Mouse (Mus musculus) CD4-positive, CD25-positive, alpha-beta regulatory T cell, adult 9 weeks (primary cell): ENCODE data around the gene Gstp2. TPM values are rescaled to one million over a fixed set of nuclear protein-coding genes. Genes with fewer than 3 reads are reported as not detected.

Experiments
- polyA plus RNA-seq: library from polyadenylated mRNA; unstranded; fragments of 100-300 nt; shearing (Covaris generic); gene quantifications from one replicate; pipeline ENCODE4 v1.2.1, GENCODE M21; 2017

The Gstp2 gene
- polyA plus RNA-seq = 3.2 TPM

GRCm38 (mm10) chr19:4045966-4046865 is at the start of gene Gstp2:
Gene Gstp2, minus strand, starts transcription at chr19:4046023.

DNA sequence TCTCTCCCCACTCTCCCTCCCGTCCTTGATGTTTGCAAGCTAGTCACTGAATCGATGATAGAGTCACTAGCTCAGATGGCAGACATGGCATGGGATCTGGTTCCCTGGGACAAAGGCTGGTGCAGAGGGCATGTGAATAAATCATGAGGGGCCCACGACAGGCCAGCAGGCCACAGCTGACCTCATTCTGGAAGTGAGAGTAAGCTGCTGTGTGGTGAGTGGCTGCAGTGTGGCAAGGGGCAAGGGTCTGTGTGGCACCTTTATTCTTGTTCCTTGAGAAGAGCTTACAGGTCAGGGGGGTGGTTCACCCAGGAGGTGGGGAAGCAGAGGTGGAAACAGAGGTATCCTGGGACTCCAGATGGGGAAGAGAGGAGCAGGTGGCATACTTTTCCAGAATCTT is 35.6 kb upstream of the Gstp2 start, which contains the start of gene Cabp2:
TSS of gene Cabp2 (plus strand) at position 185 of the 400 bp plus-strand sequence.

DNA sequence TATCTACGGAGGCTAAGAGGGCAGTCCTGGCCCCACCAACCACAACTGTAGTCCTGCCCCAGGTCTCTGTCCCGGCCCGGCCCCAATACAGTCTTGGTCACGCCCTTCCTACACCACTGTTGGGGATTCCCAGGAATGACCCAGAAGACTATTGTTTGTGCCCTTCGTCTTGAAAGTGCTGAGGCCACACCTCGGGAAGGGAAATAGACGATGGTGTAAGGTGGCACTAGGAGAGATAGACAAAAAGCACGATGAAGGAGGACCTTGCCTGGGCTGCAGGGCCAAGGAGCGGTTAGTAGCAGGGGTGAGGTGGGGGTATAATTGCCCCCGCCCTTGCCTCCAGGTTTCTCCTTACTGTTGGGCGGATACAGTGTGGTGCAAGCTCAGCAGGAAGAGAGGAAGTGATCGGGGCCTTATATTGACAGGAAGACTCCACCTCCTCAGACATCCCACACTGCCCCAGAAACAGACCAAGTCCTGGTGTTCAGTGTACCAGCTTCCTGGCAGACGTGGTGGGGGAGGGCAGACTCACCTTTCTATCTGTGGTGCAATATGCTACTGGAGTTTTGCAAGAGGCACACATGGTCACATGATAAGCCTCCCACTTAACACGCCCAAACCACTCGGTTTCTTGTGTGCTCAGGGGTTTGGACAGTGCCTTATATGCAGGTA is 13.4 kb upstream of the Gstp2 start, which contains the start of gene Gstp3:
TSS of gene Gstp3 (minus strand) at position 501 of the 672 bp plus-strand sequence.

GRCm38 (mm10) chr19:4037788-4038232 is 8.0 kb downstream of the Gstp2 start, which contains the start of gene Gstp1:
Gene Gstp1, minus strand, starts transcription at chr19:4037985.

GRCm38 (mm10) chr19:4012432-4013022 is 33.3 kb downstream of the Gstp2 start, which contains the start of gene Ndufv1:
Gene Ndufv1, minus strand, starts transcription at chr19:4012806.

GRCm38 (mm10) chr19:4003112-4003511 is 42.7 kb downstream of the Gstp2 start, which contains the start of gene Doc2g:
Gene Doc2g, plus strand, starts transcription at chr19:4003313.

GRCm38 (mm10) chr19:4000119-4000900 is 45.5 kb downstream of the Gstp2 start, which contains the start of the genes Nudt8 and Gm49405:
Gene Nudt8, plus strand, starts transcription at chr19:4000580.
Gene Gm49405, plus strand, starts transcription at chr19:4000626.

DNA sequence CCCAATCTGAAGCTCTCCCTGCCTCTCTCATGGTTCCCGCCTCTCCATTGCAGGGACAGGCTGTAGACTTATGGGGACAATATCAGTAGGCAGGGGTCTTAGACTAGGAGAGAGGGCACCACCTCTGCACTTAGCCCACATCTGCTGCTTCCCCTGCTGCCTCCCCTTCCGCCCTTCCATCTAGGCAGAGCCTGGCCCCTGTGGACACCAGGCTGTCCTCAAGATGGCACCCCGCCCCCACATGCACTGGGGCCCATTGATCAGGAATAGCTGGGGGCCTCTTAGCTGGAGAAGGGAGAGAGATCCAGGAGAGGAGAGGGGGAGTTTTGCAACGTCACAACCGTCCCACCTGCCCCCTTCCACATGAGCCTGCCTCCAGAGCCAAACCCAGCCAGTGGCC is 53.4 kb downstream of the Gstp2 start, which contains the start of gene Tbx10:
TSS of gene Tbx10 (plus strand) at position 337 of the 400 bp plus-strand sequence.

Other genes starting within 250 kb of the Gstp2 start
- 2.1 TPM for gene Chka, start 194.2 kb downstream of the Gstp2 start, polyA plus RNA-seq
- 63.1 TPM for gene Tcirg1, start 138.9 kb downstream of the Gstp2 start, polyA plus RNA-seq
- gene Ndufs8, start 133.2 kb downstream of the Gstp2 start, polyA plus RNA-seq = 259 TPM
- gene Aldh3b1, start 116.2 kb downstream of the Gstp2 start, polyA plus RNA-seq = 0.29 TPM
- 47.5 TPM for gene Unc93b1, start 110.8 kb downstream of the Gstp2 start, polyA plus RNA-seq
- gene Aldh3b3, start 87.4 kb downstream of the Gstp2 start, polyA plus RNA-seq = not detected
- not detected for gene Aldh3b2, start 73.7 kb downstream of the Gstp2 start, polyA plus RNA-seq
- 0.71 TPM for gene Acy3, start 59.5 kb downstream of the Gstp2 start, polyA plus RNA-seq
- gene Tbx10, start 53.3 kb downstream of the Gstp2 start, polyA plus RNA-seq = not detected
- 9.1 TPM for gene Nudt8, start 45.4 kb downstream of the Gstp2 start, polyA plus RNA-seq
- 1.4 TPM for gene Gm49405, start 45.4 kb downstream of the Gstp2 start, polyA plus RNA-seq
- 2.1 TPM for gene Doc2g, start 42.7 kb downstream of the Gstp2 start, polyA plus RNA-seq
- gene Ndufv1, start 33.2 kb downstream of the Gstp2 start, polyA plus RNA-seq = 169 TPM
- gene Gstp1, start 8.0 kb downstream of the Gstp2 start, polyA plus RNA-seq = 708 TPM
- 149 TPM for gene Gstp3, start 13.5 kb upstream of the Gstp2 start, polyA plus RNA-seq
- not detected for gene Cabp2, start 35.6 kb upstream of the Gstp2 start, polyA plus RNA-seq
- 1,029 TPM for gene Cdk2ap2, start 51.2 kb upstream of the Gstp2 start, polyA plus RNA-seq
- gene Pitpnm1, start 54.0 kb upstream of the Gstp2 start, polyA plus RNA-seq = 346 TPM
- 228 TPM for gene Aip, start 79.8 kb upstream of the Gstp2 start, polyA plus RNA-seq
- gene Gpr152, start 93.8 kb upstream of the Gstp2 start, polyA plus RNA-seq = not detected
- 0.38 TPM for gene Cabp4, start 98.0 kb upstream of the Gstp2 start, polyA plus RNA-seq
- gene Coro1b, start 102.6 kb upstream of the Gstp2 start, polyA plus RNA-seq = 424 TPM
- 1,706 TPM for gene Ptprcap, start 107.6 kb upstream of the Gstp2 start, polyA plus RNA-seq
- gene Rps6kb2, start 117.3 kb upstream of the Gstp2 start, polyA plus RNA-seq = 58.8 TPM
- gene Carns1, start 129.5 kb upstream of the Gstp2 start, polyA plus RNA-seq = 11.0 TPM
- gene Tbc1d10c, start 145.3 kb upstream of the Gstp2 start, polyA plus RNA-seq = 828 TPM
- 1,287 TPM for gene Ppp1ca, start 146.0 kb upstream of the Gstp2 start, polyA plus RNA-seq
- 82.8 TPM for gene Rad9a, start 155.6 kb upstream of the Gstp2 start, polyA plus RNA-seq
- gene Clcf1, start 168.2 kb upstream of the Gstp2 start, polyA plus RNA-seq = 39.2 TPM
- not detected for gene AC109138.7, start 168.3 kb upstream of the Gstp2 start, polyA plus RNA-seq
- 139 TPM for gene Pold4, start 185.9 kb upstream of the Gstp2 start, polyA plus RNA-seq
- 1.5 TPM for gene Ssh3, start 223.2 kb upstream of the Gstp2 start, polyA plus RNA-seq
- 3.8 TPM for gene Ankrd13d, start 237.1 kb upstream of the Gstp2 start, polyA plus RNA-seq